Mouse (Mus musculus): ENCODE results near the gene Eral1. TPM values are rescaled to one million over a fixed set of nuclear protein-coding genes. Genes with fewer than 3 reads are reported as not detected.

Gene Eral1
- polyA plus RNA-seq, 1 experiment from 2014 or later, result 33.4 TPM

- Histone ChIP-seq H3K27ac (ENCODE audit: low read length) (no peak overlapping the region), H3K9ac (replicated peaks; ENCODE audit: low read depth, low read length) (no peak overlapping the region), H3K27me3 (ENCODE audit: control insufficient read depth, insufficient read depth, low read length) (no peaks in the 10 kb centered on the region), H3K36me3 (ENCODE audit: control insufficient read depth, insufficient read depth, low read length) (peaks cover 28% of the 10 kb centered on the region), H3K4me1 (ENCODE audit: control insufficient read depth, insufficient read depth, low read length) (peaks cover 6% of the 10 kb centered on the region), H3K4me3 (ENCODE audit: low read depth, low read length) (no peak overlapping the region), H3K9me3 (ENCODE audit: control insufficient read depth, low read depth, low read length) (no peaks in the 10 kb centered on the region), H3K4me2 (replicated peaks; ENCODE audit: low read depth, low read length) (no peak overlapping the region)
- no peak for ATAC-seq (ENCODE audit: insufficient number of reproducible peaks, insufficient read depth, low FRiP score, low read depth)
- WGBS, result 89% methylated on average over 4 of the region's 4 CpGs
Observed at GRCm38 (mm10) chr11:78074666-78075065, 5.5 kb downstream of the Eral1 start.

GRCm38 (mm10) chr11:78074277-78074652 is 5.9 kb downstream of the Eral1 start:
- no peak overlapping the region for H3K27ac ChIP-seq (ENCODE audit: low read length)
- H3K9me3 ChIP-seq (ENCODE audit: control insufficient read depth, low read depth, low read length), result no peaks in the 10 kb centered on the region
- peaks cover 2% of the 10 kb centered on the region; the same call in 1 of the 2 replicates for H3K4me1 ChIP-seq (ENCODE audit: control insufficient read depth, insufficient read depth, low read length)
- WGBS, result 89% methylated on average over 2 of the region's 2 CpGs
- no peak overlapping the region for H3K4me3 ChIP-seq (ENCODE audit: low read depth, low read length)
- peaks cover 28% of the 10 kb centered on the region for H3K36me3 ChIP-seq (ENCODE audit: control insufficient read depth, insufficient read depth, low read length)
- ATAC-seq (ENCODE audit: insufficient number of reproducible peaks, insufficient read depth, low FRiP score, low read depth), result peak; percentile 40; the same call in 1 of the 2 replicates
- no peak overlapping the region for H3K4me2 ChIP-seq (replicated peaks; ENCODE audit: low read depth, low read length)
- H3K27me3 ChIP-seq (ENCODE audit: control insufficient read depth, insufficient read depth, low read length), result no peaks in the 10 kb centered on the region
- H3K9ac ChIP-seq (replicated peaks; ENCODE audit: low read depth, low read length), result no peak overlapping the region

- H3K4me1 ChIP-seq (ENCODE audit: control insufficient read depth, insufficient read depth, low read length), result no peaks in the 10 kb centered on the region
- H3K27me3 ChIP-seq (ENCODE audit: control insufficient read depth, insufficient read depth, low read length), result no peaks in the 10 kb centered on the region
- no peak overlapping the region for H3K4me2 ChIP-seq (replicated peaks; ENCODE audit: low read depth, low read length)
- H3K9me3 ChIP-seq (ENCODE audit: control insufficient read depth, low read depth, low read length), result no peaks in the 10 kb centered on the region
- H3K9ac ChIP-seq (replicated peaks; ENCODE audit: low read depth, low read length), result no peak overlapping the region
- H3K4me3 ChIP-seq (ENCODE audit: low read depth, low read length), result no peak overlapping the region
- peaks cover 28% of the 10 kb centered on the region for H3K36me3 ChIP-seq (ENCODE audit: control insufficient read depth, insufficient read depth, low read length)
- no peak overlapping the region for H3K27ac ChIP-seq (ENCODE audit: low read length)
- ATAC-seq (ENCODE audit: insufficient number of reproducible peaks, insufficient read depth, low FRiP score, low read depth), result peak; percentile 64; the same call in 1 of the 2 replicates
- 91% methylated on average over 9 of the region's 9 CpGs for WGBS
Observed at GRCm38 (mm10) chr11:78073577-78074276, 6.5 kb downstream of the Eral1 start.

- Histone ChIP-seq H3K9me3 (ENCODE audit: control insufficient read depth, low read depth, low read length) (no peaks in the 10 kb centered on the region), H3K36me3 (ENCODE audit: control insufficient read depth, insufficient read depth, low read length) (peaks cover 28% of the 10 kb centered on the region), H3K4me1 (ENCODE audit: control insufficient read depth, insufficient read depth, low read length) (no peaks in the 10 kb centered on the region), H3K27me3 (ENCODE audit: control insufficient read depth, insufficient read depth, low read length) (no peaks in the 10 kb centered on the region), H3K4me3 (ENCODE audit: low read depth, low read length) (no peak overlapping the region), H3K9ac (replicated peaks; ENCODE audit: low read depth, low read length) (no peak overlapping the region), H3K27ac (ENCODE audit: low read length) (no peak overlapping the region), H3K4me2 (replicated peaks; ENCODE audit: low read depth, low read length) (no peak overlapping the region)
- 27% methylated on average over 6 of the region's 6 CpGs for WGBS
- 0 out of 2 replicates have a peak, but pooled peaks have one; percentile 21 for ATAC-seq (ENCODE audit: insufficient number of reproducible peaks, insufficient read depth, low FRiP score, low read depth)
Observed at GRCm38 (mm10) chr11:78072425-78073130, 7.6 kb downstream of the Eral1 start.

GRCm38 (mm10) chr11:78071938-78072337 is 8.2 kb downstream of the Eral1 start:
- H3K4me1 ChIP-seq (ENCODE audit: control insufficient read depth, insufficient read depth, low read length), result no peaks in the 10 kb centered on the region
- ATAC-seq (ENCODE audit: insufficient number of reproducible peaks, insufficient read depth, low FRiP score, low read depth), result no peak
- H3K9me3 ChIP-seq (ENCODE audit: control insufficient read depth, low read depth, low read length), result no peaks in the 10 kb centered on the region
- 83% methylated on average over 5 of the region's 5 CpGs for WGBS
- H3K27ac ChIP-seq (ENCODE audit: low read length), result no peak overlapping the region
- H3K4me2 ChIP-seq (replicated peaks; ENCODE audit: low read depth, low read length), result no peak overlapping the region
- no peaks in the 10 kb centered on the region for H3K27me3 ChIP-seq (ENCODE audit: control insufficient read depth, insufficient read depth, low read length)
- peaks cover 28% of the 10 kb centered on the region for H3K36me3 ChIP-seq (ENCODE audit: control insufficient read depth, insufficient read depth, low read length)
- no peak overlapping the region for H3K9ac ChIP-seq (replicated peaks; ENCODE audit: low read depth, low read length)
- no peak overlapping the region for H3K4me3 ChIP-seq (ENCODE audit: low read depth, low read length)

- 75% methylated on average over 6 of the region's 6 CpGs for WGBS
- H3K4me1 ChIP-seq (ENCODE audit: control insufficient read depth, insufficient read depth, low read length), result no peaks in the 10 kb centered on the region
- H3K27me3 ChIP-seq (ENCODE audit: control insufficient read depth, insufficient read depth, low read length), result no peaks in the 10 kb centered on the region
- H3K4me2 ChIP-seq (replicated peaks; ENCODE audit: low read depth, low read length), result no peak overlapping the region
- peaks cover 10% of the 10 kb centered on the region for H3K36me3 ChIP-seq (ENCODE audit: control insufficient read depth, insufficient read depth, low read length)
- no peak overlapping the region for H3K4me3 ChIP-seq (ENCODE audit: low read depth, low read length)
- ATAC-seq (ENCODE audit: insufficient number of reproducible peaks, insufficient read depth, low FRiP score, low read depth), result peak; percentile 80; the same call in 1 of the 2 replicates
- H3K9me3 ChIP-seq (ENCODE audit: control insufficient read depth, low read depth, low read length), result no peaks in the 10 kb centered on the region
- no peak overlapping the region for H3K27ac ChIP-seq (ENCODE audit: low read length)
- H3K9ac ChIP-seq (replicated peaks; ENCODE audit: low read depth, low read length), result no peak overlapping the region
Observed at GRCm38 (mm10) chr11:78069646-78070045, 10.5 kb downstream of the Eral1 start.

GRCm38 (mm10) chr11:78069130-78069529 is 11.1 kb downstream of the Eral1 start:
- 75% methylated on average over 5 of the region's 5 CpGs for WGBS

GRCm38 (mm10) chr11:78067566-78067965 is 12.6 kb downstream of the Eral1 start:
- no peak for ATAC-seq (ENCODE audit: insufficient number of reproducible peaks, insufficient read depth, low FRiP score, low read depth)
- WGBS, result 70% methylated on average over 5 of the region's 5 CpGs
- Histone ChIP-seq H3K27me3 (ENCODE audit: control insufficient read depth, insufficient read depth, low read length) (no peaks in the 10 kb centered on the region), H3K9ac (replicated peaks; ENCODE audit: low read depth, low read length) (no peak overlapping the region), H3K4me2 (replicated peaks; ENCODE audit: low read depth, low read length) (no peak overlapping the region), H3K27ac (ENCODE audit: low read length) (no peak overlapping the region), H3K36me3 (ENCODE audit: control insufficient read depth, insufficient read depth, low read length) (peaks cover 8% of the 10 kb centered on the region), H3K4me3 (ENCODE audit: low read depth, low read length) (no peak overlapping the region), H3K9me3 (ENCODE audit: control insufficient read depth, low read depth, low read length) (no peaks in the 10 kb centered on the region), H3K4me1 (ENCODE audit: control insufficient read depth, insufficient read depth, low read length) (no peaks in the 10 kb centered on the region)

More at GRCm38 (mm10) chr11:78069130-78069529, 11.1 kb downstream of the Eral1 start:
- H3K9me3 ChIP-seq (ENCODE audit: control insufficient read depth, low read depth, low read length), result no peaks in the 10 kb centered on the region
- ATAC-seq (ENCODE audit: insufficient number of reproducible peaks, insufficient read depth, low FRiP score, low read depth), result no peak
- H3K27ac ChIP-seq (ENCODE audit: low read length), result no peak overlapping the region
- peaks cover 8% of the 10 kb centered on the region for H3K36me3 ChIP-seq (ENCODE audit: control insufficient read depth, insufficient read depth, low read length)
- H3K4me1 ChIP-seq (ENCODE audit: control insufficient read depth, insufficient read depth, low read length), result no peaks in the 10 kb centered on the region
- H3K9ac ChIP-seq (replicated peaks; ENCODE audit: low read depth, low read length), result no peak overlapping the region
- H3K27me3 ChIP-seq (ENCODE audit: control insufficient read depth, insufficient read depth, low read length), result no peaks in the 10 kb centered on the region
- H3K4me2 ChIP-seq (replicated peaks; ENCODE audit: low read depth, low read length), result no peak overlapping the region
- no peak overlapping the region for H3K4me3 ChIP-seq (ENCODE audit: low read depth, low read length)
